Mouse (Mus musculus): ENCODE measurements at regions not wholly inside any gene's neighbourhood (a gene's known extent, or its start where the extent isn't known, plus 50 kb on each side); places are given as distances from the start of the nearest gene placed in this dataset.

GRCm38 (mm10) chr9:41211865-41212302 is 50.4 kb upstream of the Ubash3b start:
- peak; percentile 62 to 65 for DNase-seq
